Mouse (Mus musculus) kidney, adult 2 months (tissue): ENCODE results near the gene Il6.

Experiments
- CTCF ChIP-seq: fragments of 200-500 bp; conservative IDR thresholded peaks from 2 replicates; pipeline ENCODE4 v1.5.1; 2011; ENCODE audit warnings: low read depth, mild to moderate bottlenecking, control low read depth, low read length, moderate library complexity, mixed read lengths; ENCODE audit not compliant: insufficient read depth, insufficient read length
- POLR2A ChIP-seq: fragments of 200-500 bp; IDR thresholded peaks from one replicate; pipeline ENCODE4 v1.6.1; 2011; ENCODE audit warnings: low read depth, low read length, control low read depth

GRCm38 (mm10) chr5:30014580-30014979 is 1.7 kb downstream of the Il6 start:
- no peak for TF ChIP-seq CTCF
- TF ChIP-seq POLR2A: no peak
